Mouse (Mus musculus) urinary bladder, adult 2 months (tissue): ENCODE results near the gene Rassf5. TPM values are rescaled to one million over a fixed set of nuclear protein-coding genes. Genes with fewer than 3 reads are reported as not detected.

Source experiments
- DNase-seq: peaks from one replicate; pipeline ENCODE4 v3.0.0; 2022; ENCODE audit warnings: low spot score
- polyA plus RNA-seq: library from polyadenylated mRNA; depleted of rRNA; stranded (reverse); fragments of >200 nt; gene quantifications from 2 replicates; pipeline ENCODE4 v1.2.3, GENCODE M21; 2012; rRNA removed

Gene Rassf5
- polyA plus RNA-seq, 1 experiment = 12.2 TPM

DNA sequence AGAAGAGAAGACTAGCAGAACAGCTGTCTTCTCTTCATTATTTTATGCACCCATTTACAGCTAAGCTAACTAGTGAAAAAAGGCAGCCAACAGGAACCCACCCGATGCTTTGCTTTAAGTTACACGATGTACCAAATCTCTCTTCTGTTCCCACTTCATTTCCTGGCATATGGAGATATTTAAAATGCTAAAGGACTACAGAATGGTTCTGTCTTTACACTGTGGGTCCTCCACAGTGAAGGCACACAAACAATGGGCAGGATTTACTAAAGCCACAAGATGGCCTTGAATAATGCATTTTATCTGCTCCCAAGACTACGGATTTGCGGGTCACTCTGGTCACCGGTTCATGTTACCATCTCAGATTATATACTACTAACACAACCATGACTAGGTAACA, 107.9 kb downstream of the Rassf5 start:
- no peak for DNase-seq

DNA sequence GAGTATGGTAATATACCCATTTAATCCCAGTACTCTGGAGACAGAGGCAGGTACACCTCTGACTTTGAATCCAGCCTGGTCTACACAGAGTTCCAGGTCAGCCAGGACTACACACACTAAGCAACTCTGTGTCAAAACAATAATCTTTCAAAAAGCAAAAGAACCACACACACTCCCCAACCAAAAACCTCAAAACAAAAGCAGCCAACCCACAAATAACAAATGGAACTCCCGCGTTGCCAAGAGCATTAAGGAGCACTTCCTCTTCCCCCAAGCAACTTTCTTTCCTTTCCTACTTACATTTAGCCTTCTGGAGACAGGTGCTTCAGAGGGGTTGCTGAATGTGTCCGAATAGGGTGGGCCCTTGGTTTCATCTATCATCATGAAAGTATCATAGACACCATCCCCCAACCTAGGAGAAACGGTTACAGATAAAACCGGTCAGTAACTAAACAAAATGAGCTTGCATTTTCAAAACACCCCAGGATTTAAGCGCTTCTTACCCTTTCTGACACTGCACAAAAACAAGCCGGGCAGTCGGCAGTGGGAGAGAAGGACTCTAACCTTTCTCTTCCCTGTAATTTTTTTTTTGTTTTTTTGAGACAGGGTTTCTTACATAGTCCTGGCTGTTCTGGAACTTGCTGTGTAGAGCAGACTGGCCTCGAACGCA, 109.0 kb downstream of the Rassf5 start:
- DNase-seq = no peak

DNA sequence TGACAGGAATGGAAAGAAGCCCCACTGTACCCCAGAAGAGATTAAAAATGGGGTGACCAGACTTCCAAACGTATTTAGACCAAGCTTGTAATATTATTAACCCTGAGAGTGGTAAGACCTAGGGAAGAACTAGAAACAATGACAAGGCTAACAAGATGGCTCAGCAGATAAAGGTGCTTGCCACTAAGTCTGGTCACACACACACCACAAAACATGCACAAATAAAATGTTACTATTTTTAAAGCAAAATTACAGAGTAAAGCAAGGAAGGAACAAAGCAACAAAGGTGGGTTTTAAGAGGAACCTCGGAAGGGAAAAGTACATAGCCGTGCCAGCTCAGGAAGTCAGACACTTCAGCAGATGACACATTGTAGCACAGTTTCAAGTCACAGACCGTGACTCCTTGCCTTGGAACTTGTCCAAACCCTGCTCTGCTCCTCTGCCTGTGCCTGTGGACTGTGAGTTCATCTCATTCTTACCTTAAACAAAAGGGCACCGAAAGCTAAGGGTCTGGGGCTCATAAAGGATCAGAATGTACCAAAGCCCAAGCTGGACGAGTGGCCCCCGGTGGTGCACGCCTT, 110.0 kb downstream of the Rassf5 start:
- no peak for DNase-seq

- DNase-seq = no peak
Measured at GRCm38 (mm10) chr1:131134231-131134630, 110.8 kb downstream of the Rassf5 start.

Other genes starting within 250 kb of the Rassf5 start
- gene Il10, start 225.4 kb downstream of the Rassf5 start, polyA plus RNA-seq = 0.23 and 0.27 TPM in 2 replicates
- gene Mapkapk2, start 147.4 kb downstream of the Rassf5 start, polyA plus RNA-seq = 77.4 and 86.8 TPM in 2 replicates
- 0.47 and 0.52 TPM in 2 replicates for gene Dyrk3, start 106.9 kb downstream of the Rassf5 start, polyA plus RNA-seq
- 39.3 and 45.1 TPM in 2 replicates for gene Eif2d, start 92.1 kb downstream of the Rassf5 start, polyA plus RNA-seq
- 21.2 TPM in 2 replicates for gene Ikbke, start 34.3 kb upstream of the Rassf5 start, polyA plus RNA-seq